Mouse (Mus musculus): ENCODE data around the gene Cnot1.

DNA sequence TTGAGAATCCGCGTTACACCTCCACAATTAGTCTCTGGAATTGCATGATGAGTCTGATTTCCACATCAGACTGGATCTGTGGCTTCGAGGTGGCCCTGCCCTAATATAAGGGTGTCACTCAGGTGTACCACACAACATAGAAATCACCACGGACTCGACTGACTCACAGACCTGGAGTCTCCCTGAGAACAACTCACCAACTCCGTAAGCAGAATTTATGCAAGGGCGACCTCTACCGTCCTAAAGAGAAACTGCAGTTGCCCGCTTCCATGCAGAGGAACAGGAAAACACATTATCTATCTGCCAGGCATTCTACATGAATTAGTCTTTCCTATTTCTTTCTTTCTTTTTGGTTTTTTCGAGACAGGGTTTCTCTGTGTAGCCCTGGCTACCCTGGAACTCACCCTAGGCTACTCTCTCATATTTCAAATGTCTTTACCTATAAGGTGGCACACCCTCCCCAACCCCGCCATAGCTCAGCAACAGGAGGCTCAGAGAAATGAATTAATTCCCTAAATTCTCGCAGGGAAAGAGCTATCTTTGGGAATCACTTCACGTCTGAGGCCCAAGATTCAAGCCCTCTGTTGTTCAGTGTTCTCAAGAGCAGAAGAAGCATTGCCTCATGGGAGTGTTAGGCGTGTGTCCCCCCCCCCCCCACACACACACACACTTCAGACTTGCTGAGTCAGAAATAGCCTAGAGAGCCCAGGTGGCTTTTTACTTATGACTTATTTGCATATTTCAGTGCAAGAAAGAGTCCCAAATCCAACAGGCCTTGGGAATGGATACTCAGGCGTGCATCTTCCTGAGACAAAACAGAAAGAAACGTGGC, 25.6 kb upstream of the Cnot1 start:
- no peak for TF ChIP-seq GATA1 (IDR thresholded peaks at IDR 0.05; ENCODE audit: borderline replicate concordance, low read length)
- peak; percentile 99 for TF ChIP-seq CTCF (IDR thresholded peaks at IDR 0.05; ENCODE audit: low read depth, low read length)
- no peak for TF ChIP-seq POLR2AphosphoS5 (IDR thresholded peaks at IDR 0.05; ENCODE audit: insufficient replicate concordance, low read depth, low read length)

Measured in G1E (cell line).